Mouse (Mus musculus): ENCODE results near the gene Olfr913. TPM values are rescaled to one million over a fixed set of nuclear protein-coding genes. Genes with fewer than 3 reads are reported as not detected.

The Olfr913 gene
- not detected in 2 replicates for polyA plus RNA-seq (2016; fragmentation: Nextera tagmentation; extraction: Ambion mirVana)

DNA sequence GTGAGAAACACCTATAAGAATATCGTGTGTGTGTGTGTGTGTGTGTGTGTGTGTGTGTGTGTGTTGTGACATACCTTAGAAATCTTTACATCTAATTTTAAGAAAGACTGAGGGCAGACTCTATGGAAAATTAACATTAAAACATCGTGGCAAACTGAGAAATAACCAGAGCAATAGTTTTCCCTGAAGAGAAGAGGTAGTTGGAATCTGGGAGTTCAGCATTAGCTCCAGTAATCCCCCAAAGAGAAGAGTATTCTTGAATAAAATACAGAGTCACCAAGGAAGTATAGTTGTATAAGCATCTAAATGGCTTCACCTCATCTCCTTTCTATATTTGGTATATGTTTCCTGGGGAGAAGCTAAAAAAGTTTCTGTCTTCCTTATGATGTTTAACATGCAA, at the start of gene Olfr913:
TSS of gene Olfr913 (plus strand) at position 301 of the 400 bp plus-strand sequence.
- no peak for ATAC-seq (ENCODE audit: insufficient number of reproducible peaks, insufficient read depth, low FRiP score, low TSS enrichment, low read depth)
- no peak within 1 kb of the TSS for H3K27ac ChIP-seq

DNA sequence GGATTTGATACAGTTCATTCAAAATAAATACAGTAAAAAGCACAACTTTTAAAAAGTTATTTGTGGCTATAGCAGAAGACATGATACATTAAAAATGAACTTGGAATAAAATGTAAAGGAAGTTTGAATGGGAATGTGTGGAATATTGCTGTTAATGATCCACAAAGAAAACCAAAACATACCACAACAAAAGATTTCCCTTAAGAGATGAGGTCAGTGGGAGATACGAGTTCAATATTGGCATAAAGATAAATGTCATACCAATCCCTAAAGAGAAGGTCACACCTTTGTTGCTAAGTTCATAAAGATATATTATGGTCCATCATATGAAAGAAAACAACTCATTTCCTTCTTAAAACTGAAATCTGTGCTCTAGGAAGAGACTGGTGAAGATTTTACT, 12.7 kb upstream of the Olfr913 start, which contains the start of gene Olfr912:
TSS of gene Olfr912 (plus strand) at position 301 of the 400 bp plus-strand sequence.
- ATAC-seq (ENCODE audit: insufficient number of reproducible peaks, insufficient read depth, low FRiP score, low TSS enrichment, low read depth) = no peak
- no peak within 1 kb of the TSS for H3K27ac ChIP-seq
- WGBS = 77% methylated on average over 1 of the region's 1 CpGs

More for the DNA sequence above, at the start of gene Olfr913:
- Histone ChIP-seq H3K9me3 (no peaks in the 10 kb centered on the region), H3K4me1 (replicated peaks) (no peaks in the 10 kb centered on the region), H3K27me3 (no peaks in the 10 kb centered on the region), H3K9ac (replicated peaks) (no peak within 1 kb of the TSS), H3K4me2 (no peak within 1 kb of the TSS), H3K36me3 (no peaks in the 10 kb centered on the region), H3K4me3 (replicated peaks) (no peak within 1 kb of the TSS)
- 53% methylated on average over 2 of the region's 2 CpGs for WGBS

GRCm38 (mm10) chr9:38591056-38591455, 1.5 kb upstream of the Olfr913 start:
- Histone ChIP-seq H3K4me1 (replicated peaks) (no peaks in the 10 kb centered on the region), H3K9me3 (no peaks in the 10 kb centered on the region), H3K27me3 (no peaks in the 10 kb centered on the region), H3K27ac (no peak overlapping the region), H3K4me3 (replicated peaks) (no peak overlapping the region), H3K9ac (replicated peaks) (no peak overlapping the region), H3K4me2 (no peak overlapping the region), H3K36me3 (no peaks in the 10 kb centered on the region)
- 50% methylated on average over 1 of the region's 1 CpGs for WGBS
- ATAC-seq (ENCODE audit: insufficient number of reproducible peaks, insufficient read depth, low FRiP score, low TSS enrichment, low read depth) = no peak

More for the DNA sequence above, 12.7 kb upstream of the Olfr913 start, which contains the start of gene Olfr912:
- Histone ChIP-seq H3K27me3 (no peaks in the 10 kb centered on the region), H3K4me3 (replicated peaks) (no peak within 1 kb of the TSS), H3K4me2 (no peak within 1 kb of the TSS), H3K9ac (replicated peaks) (no peak within 1 kb of the TSS), H3K36me3 (no peaks in the 10 kb centered on the region), H3K9me3 (no peaks in the 10 kb centered on the region), H3K4me1 (replicated peaks) (no peaks in the 10 kb centered on the region)

- ATAC-seq (ENCODE audit: insufficient number of reproducible peaks, insufficient read depth, low FRiP score, low TSS enrichment, low read depth) = no peak
- Histone ChIP-seq H3K4me3 (replicated peaks) (no peak within 1 kb of the TSS), H3K4me1 (replicated peaks) (no peaks in the 10 kb centered on the region), H3K9ac (replicated peaks) (no peak within 1 kb of the TSS), H3K27ac (no peak within 1 kb of the TSS), H3K27me3 (no peaks in the 10 kb centered on the region), H3K4me2 (no peak within 1 kb of the TSS), H3K9me3 (no peaks in the 10 kb centered on the region), H3K36me3 (no peaks in the 10 kb centered on the region)
- 73% methylated on average over 2 of the region's 2 CpGs for WGBS
Observed at GRCm38 (mm10) chr9:38604802-38605201, 12.2 kb downstream of the Olfr913 start, which contains the start of gene Olfr914. Gene Olfr914, plus strand, starts transcription at chr9:38605102.

- no peak overlapping the region for H3K27ac ChIP-seq
- no peaks in the 10 kb centered on the region for H3K27me3 ChIP-seq
- no peaks in the 10 kb centered on the region for H3K4me1 ChIP-seq (replicated peaks)
- H3K4me3 ChIP-seq (replicated peaks) = no peak overlapping the region
- WGBS = 87% methylated on average over 4 of the region's 4 CpGs
- no peak overlapping the region for H3K4me2 ChIP-seq
- no peak for ATAC-seq (ENCODE audit: insufficient number of reproducible peaks, insufficient read depth, low FRiP score, low TSS enrichment, low read depth)
- no peaks in the 10 kb centered on the region for H3K36me3 ChIP-seq
- H3K9ac ChIP-seq (replicated peaks) = no peak overlapping the region
- H3K9me3 ChIP-seq = peaks cover 4% of the 10 kb centered on the region
Observed at GRCm38 (mm10) chr9:38632406-38632805, 39.8 kb downstream of the Olfr913 start.

Other genes starting within 250 kb of the Olfr913 start
- not detected in 2 replicates for gene Olfr898, start 244.3 kb upstream of the Olfr913 start, polyA plus RNA-seq (2016; fragmentation: Nextera tagmentation; extraction: Ambion mirVana)
- gene Olfr250, start 225.9 kb upstream of the Olfr913 start, polyA plus RNA-seq (2016; fragmentation: Nextera tagmentation; extraction: Ambion mirVana) = not detected in 2 replicates
- gene Olfr251, start 215.7 kb upstream of the Olfr913 start, polyA plus RNA-seq (2016; fragmentation: Nextera tagmentation; extraction: Ambion mirVana) = not detected in 2 replicates
- not detected in 2 replicates for gene Olfr147, start 191.1 kb upstream of the Olfr913 start, polyA plus RNA-seq (2016; fragmentation: Nextera tagmentation; extraction: Ambion mirVana)
- not detected in 2 replicates for gene Olfr901, start 163.3 kb upstream of the Olfr913 start, polyA plus RNA-seq (2016; fragmentation: Nextera tagmentation; extraction: Ambion mirVana)
- not detected in 2 replicates for gene Olfr902, start 145.1 kb upstream of the Olfr913 start, polyA plus RNA-seq (2016; fragmentation: Nextera tagmentation; extraction: Ambion mirVana)
- not detected in 2 replicates for gene Olfr904, start 129.6 kb upstream of the Olfr913 start, polyA plus RNA-seq (2016; fragmentation: Nextera tagmentation; extraction: Ambion mirVana)
- gene Olfr905, start 121.7 kb upstream of the Olfr913 start, polyA plus RNA-seq (2016; fragmentation: Nextera tagmentation; extraction: Ambion mirVana) = not detected in 2 replicates
- not detected in 2 replicates for gene Olfr906, start 105.7 kb upstream of the Olfr913 start, polyA plus RNA-seq (2016; fragmentation: Nextera tagmentation; extraction: Ambion mirVana)
- gene Olfr907, start 97.0 kb upstream of the Olfr913 start, polyA plus RNA-seq (2016; fragmentation: Nextera tagmentation; extraction: Ambion mirVana) = not detected in 2 replicates
- gene Olfr911-ps1, start 71.2 kb upstream of the Olfr913 start, polyA plus RNA-seq (2016; fragmentation: Nextera tagmentation; extraction: Ambion mirVana) = not detected in 2 replicates
- not detected in 2 replicates for gene Olfr910, start 54.9 kb upstream of the Olfr913 start, polyA plus RNA-seq (2016; fragmentation: Nextera tagmentation; extraction: Ambion mirVana)
- not detected in 2 replicates for gene Olfr912, start 12.6 kb upstream of the Olfr913 start, polyA plus RNA-seq (2016; fragmentation: Nextera tagmentation; extraction: Ambion mirVana)
- gene Olfr914, start 12.3 kb downstream of the Olfr913 start, polyA plus RNA-seq (2016; fragmentation: Nextera tagmentation; extraction: Ambion mirVana) = not detected in 2 replicates
- not detected in 2 replicates for gene Olfr916, start 67.1 kb downstream of the Olfr913 start, polyA plus RNA-seq (2016; fragmentation: Nextera tagmentation; extraction: Ambion mirVana)
- gene Olfr917, start 73.1 kb downstream of the Olfr913 start, polyA plus RNA-seq (2016; fragmentation: Nextera tagmentation; extraction: Ambion mirVana) = not detected in 2 replicates
- not detected in 2 replicates for gene Olfr918, start 81.8 kb downstream of the Olfr913 start, polyA plus RNA-seq (2016; fragmentation: Nextera tagmentation; extraction: Ambion mirVana)
- gene Olfr919, start 110.9 kb downstream of the Olfr913 start, polyA plus RNA-seq (2016; fragmentation: Nextera tagmentation; extraction: Ambion mirVana) = not detected in 2 replicates
- gene Vwa5a, start 125.5 kb downstream of the Olfr913 start, polyA plus RNA-seq (2016; fragmentation: Nextera tagmentation; extraction: Ambion mirVana) = 14.2 and 15.9 TPM in 2 replicates
- not detected in 2 replicates for gene Olfr920, start 159.5 kb downstream of the Olfr913 start, polyA plus RNA-seq (2016; fragmentation: Nextera tagmentation; extraction: Ambion mirVana)
- not detected in 2 replicates for gene Olfr921, start 180.3 kb downstream of the Olfr913 start, polyA plus RNA-seq (2016; fragmentation: Nextera tagmentation; extraction: Ambion mirVana)
- gene Olfr922, start 221.9 kb downstream of the Olfr913 start, polyA plus RNA-seq (2016; fragmentation: Nextera tagmentation; extraction: Ambion mirVana) = not detected in 2 replicates
- not detected in 2 replicates for gene Olfr923, start 233.8 kb downstream of the Olfr913 start, polyA plus RNA-seq (2016; fragmentation: Nextera tagmentation; extraction: Ambion mirVana)